Mouse (Mus musculus): ENCODE measurements around the gene Trpm6. TPM values are rescaled to one million over a fixed set of nuclear protein-coding genes. Genes with fewer than 3 reads are reported as not detected.
A peak's percentile ranks its signal among the peaks of the same experiment; 100 is the strongest.

Trpm6 gene
- under 1 TPM; 0.05 to 0.15 TPM for total RNA-seq (2021)
- long read RNA-seq, experiment 1 = 0 reads
- long read RNA-seq, experiment 2 = 0 reads

DNA sequence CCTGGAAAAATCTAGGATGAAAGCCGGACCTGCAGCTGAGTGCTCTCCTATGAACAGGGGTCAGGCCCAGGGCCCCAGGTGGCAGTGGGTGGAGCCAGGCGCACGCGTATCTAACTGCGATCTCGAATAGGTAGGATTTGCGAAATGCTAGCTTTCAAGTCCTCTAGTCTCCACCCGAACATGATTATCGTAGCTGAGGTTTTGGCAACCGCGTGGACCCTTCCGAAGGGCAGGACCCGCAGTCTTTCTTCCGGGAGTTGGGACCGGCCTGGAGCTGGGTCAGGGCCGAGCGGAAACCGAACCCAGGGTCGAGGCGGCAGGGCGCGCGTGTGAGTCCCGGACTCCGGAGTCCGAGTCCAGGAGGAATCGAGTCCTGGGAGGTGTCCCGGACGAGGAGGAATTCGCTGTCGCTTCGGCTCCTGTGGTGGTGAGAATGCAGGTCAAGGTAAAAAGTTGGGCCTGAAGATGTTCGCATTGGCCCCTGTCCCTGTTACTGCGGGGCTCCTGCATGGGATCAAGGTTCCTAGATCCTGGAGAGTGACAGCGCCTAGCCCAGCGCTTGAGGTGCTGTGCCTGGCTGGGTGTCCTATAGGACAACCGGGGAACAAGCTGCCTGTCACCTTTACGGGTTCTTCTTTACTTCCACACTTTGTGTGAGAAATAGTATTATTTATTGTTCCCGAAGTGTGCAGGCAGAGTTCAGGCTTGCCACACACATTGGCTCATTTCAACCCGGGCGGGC lies at the start of gene Trpm6:
Gene Trpm6 (plus strand): TSS at position 386 of the 742 bp plus-strand sequence.
- intact Hi-C loops (cut with DNase I) = no loop called here
- no peak for DNase-seq

DNA sequence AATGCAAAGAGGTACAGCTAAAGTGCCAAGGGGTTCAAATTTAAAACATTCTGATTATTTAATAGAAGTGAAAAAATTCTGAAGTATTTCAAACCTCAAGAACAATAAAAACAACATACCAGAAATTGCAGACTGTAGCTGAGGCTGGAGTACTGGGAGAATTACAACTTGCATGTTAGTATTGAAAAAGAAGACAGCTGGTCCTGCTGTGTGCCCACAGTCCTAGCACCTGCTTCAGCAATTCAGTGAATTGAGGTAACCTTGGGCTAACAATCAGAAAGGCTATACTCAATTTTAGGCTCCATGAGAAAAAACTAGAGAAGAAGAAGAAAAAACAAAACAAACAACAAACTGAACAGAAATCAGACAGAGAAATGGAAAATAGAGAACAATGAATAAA lies 41.7 kb upstream of the Trpm6 start:
- DNase-seq = no peak
- intact Hi-C loops (cut with DNase I) = no loop called here

DNA sequence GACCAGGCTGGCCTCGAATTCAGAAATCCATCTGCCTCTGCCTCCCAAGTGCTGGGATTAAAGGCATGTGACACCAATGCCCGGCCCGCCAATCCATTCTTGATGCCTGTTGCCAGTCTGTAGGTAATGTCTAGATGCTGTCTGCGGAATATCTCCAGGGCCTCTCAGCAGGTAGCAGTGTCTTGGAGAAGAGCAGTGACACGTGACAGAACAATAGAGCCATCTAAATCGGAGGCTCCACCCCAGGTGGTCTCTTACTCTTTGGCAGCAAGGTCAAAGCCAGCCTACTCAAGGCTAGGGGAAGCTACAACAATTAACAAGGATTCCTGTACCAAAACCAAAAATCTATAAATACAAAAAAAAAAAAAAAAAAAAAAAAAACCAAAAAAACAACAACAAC lies 38.9 kb upstream of the Trpm6 start:
- DNase-seq = no peak

DNA sequence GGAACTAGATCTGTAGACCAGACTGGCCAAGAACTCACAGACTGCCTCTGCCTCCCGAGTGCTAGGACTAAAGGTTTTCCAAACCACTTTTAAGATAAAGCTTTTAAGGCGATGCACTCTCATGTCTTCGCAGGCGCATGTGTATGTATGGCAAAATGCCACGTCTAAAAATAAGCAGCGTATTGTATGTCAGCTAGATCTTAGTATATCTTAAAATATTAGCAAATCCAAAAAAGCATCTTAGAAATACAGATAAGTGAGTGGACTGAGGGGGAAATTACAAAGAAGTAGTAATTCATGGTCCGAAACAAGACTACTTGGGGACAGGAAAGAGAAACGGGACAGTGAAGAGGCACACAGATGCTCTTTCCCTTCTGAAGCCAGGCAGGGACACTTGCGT lies 38.2 kb upstream of the Trpm6 start:
- no peak for DNase-seq
- intact Hi-C loops (cut with DNase I) = loop anchor here (5.0 to 10.0 kb wide), 2 partner anchors 69 to 123 kb away; no protein-coding TSS in a partner anchor

More for the DNA sequence above, 38.9 kb upstream of the Trpm6 start:
- intact Hi-C loops (cut with DNase I) = loop anchor here (5.0 to 10.0 kb wide), 2 partner anchors 69 to 124 kb away; no protein-coding TSS in a partner anchor

DNA sequence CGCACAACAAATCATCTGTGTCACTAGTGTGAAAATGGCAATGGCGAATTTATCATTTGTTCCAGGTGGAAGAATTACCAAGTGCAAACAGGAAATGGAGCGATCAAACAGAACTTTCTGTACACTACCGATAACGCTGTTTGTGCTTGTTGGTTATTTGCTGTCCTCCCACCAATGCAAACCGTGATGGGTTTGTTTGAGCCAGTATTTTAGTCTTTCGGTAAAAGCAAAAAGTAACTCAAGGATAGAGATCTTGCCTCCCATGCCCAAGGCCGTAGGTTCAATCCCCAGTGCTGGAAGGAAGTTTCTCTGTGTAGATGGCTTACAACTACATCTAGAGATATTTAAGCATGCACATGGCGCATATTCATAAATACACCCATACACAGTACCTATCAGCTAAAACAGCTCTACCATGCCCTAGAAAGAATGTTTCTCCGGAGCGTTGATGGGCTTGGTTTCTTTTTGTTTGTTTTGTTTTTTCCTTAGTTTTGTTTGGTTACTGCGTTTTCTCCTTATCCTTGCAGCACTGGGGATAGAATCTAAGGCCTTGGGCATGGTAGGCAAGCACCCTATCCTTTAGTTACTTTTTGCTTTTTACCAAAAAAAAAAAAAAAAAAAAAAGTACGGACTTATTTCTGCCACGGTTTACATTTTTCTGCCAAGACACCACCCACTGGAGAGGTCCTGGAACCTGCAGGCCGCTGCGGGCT lies 37.5 kb upstream of the Trpm6 start:
- no peak for DNase-seq
- intact Hi-C loops (cut with DNase I) = loop anchor here (5.0 to 10.0 kb wide), 2 partner anchors 70 to 122 kb away; no protein-coding TSS in a partner anchor

DNA sequence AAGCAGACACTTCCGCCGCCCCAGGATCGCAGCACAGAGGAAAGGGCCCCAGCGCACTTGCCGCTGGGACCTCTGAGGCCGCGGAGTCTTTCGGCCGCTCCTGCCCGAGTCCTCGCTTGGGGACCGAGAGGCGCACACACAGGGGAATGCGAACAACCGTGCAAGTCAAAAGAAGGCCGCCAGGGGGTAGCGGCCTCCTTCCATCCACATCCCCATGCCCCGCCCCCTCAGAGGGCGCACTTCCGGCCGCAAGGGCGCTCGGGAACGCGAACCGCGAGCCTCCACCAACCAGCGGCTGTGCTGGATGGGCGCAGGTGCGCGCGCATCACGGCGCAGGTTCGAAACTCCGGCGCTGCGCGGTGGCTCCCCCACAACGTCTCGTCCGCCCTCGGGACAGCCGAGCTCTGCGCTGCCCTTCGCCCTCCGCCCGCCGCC lies 36.9 kb upstream of the Trpm6 start, which contains the start of gene D030056L22Rik:
Gene D030056L22Rik (plus strand): TSS at position 328 of the 435 bp plus-strand sequence.
- intact Hi-C loops (cut with DNase I) = loop anchor here (5.0 to 10.0 kb wide), 2 partner anchors 71 to 122 kb away; no protein-coding TSS in a partner anchor
- DNase-seq = peak; percentile 94 to 97

DNA sequence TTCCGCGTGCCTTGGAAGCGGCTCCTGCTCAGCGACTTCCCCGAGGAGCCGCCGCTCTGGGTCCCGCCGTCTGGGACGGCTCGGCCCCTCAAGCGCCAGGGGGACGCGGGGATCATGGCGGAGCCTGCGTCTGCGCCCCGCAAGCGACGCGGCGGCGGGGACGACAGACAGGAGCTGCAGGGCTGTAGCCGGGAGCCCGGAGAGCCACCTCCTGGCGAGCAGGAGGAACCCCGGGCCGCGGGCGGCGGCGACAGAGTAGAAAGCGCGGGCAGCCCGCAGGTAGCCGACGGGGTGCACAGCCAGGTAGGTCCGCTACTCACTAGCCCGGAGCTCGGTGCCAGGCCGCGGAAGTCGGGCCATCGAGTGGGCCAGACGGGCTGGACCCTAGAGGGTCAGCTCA lies 36.4 kb upstream of the Trpm6 start:
- DNase-seq = peak; percentile 8 to 35
- intact Hi-C loops (cut with DNase I) = loop anchor here (5.0 to 10.0 kb wide), 2 partner anchors 71 to 121 kb away; no protein-coding TSS in a partner anchor

DNA sequence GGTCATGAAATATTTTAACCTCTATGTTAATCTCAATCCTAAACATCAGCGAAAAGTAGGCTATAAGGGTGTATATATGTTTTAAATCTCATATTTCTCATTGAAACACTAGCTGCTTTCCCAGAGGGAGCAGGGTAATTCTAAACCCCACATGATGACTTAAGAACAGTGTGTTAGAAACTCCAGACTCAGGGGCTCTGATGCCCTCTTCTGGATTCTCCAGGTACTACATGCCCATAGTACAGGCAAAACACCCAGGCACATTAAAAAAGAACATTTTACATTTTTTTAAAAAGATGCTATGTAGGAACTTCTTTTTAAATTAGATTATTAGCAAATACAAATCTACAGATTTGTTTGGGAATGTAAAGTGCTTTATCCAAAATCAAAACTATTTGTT lies 33.4 kb upstream of the Trpm6 start:
- peak in 1 of 2 experiments; percentile 52 for DNase-seq
- intact Hi-C loops (cut with DNase I) = loop anchor here (10.0 kb wide), 1 partner anchor 118 kb away; no protein-coding TSS in a partner anchor

DNA sequence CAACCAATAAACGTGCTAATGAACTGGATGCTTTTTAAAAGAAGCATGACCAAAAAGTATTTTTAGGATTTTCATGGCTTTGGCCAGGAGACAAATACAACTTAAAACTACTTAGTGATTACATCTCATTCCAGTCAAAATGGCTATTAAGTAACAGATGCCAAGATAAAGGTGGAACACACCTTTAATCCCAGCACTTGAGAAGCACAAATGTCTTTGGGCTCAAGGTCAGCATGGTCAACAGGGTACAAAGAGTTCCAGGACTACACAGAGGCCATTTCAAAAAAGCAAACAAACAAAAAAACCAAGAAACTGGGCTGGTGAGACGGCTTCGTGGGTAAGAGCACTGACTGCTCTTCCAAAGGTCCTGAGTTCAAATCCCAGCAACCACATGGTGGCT lies 29.4 kb upstream of the Trpm6 start:
- DNase-seq = no peak
- intact Hi-C loops (cut with DNase I) = no loop called here

DNA sequence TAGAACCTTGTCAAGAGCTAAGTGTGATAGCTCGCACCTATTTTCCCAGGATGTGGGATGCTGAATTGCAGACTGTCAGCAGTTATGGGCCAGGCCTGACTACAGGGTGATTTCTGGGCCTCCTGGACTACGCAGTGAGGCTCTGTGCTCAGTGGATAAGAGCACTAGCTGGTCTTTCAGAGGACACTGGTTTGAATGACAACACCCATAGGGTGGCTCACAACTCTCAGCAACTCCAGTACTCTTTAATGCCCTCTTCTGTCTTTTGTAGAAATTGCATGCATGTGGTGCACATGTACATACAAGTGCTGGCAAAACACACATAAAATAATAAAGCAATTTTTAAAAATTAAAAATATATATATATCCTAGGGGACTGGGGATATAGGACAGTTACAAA lies 24.6 kb upstream of the Trpm6 start:
- intact Hi-C loops (cut with DNase I) = no loop called here
- no peak for DNase-seq

DNA sequence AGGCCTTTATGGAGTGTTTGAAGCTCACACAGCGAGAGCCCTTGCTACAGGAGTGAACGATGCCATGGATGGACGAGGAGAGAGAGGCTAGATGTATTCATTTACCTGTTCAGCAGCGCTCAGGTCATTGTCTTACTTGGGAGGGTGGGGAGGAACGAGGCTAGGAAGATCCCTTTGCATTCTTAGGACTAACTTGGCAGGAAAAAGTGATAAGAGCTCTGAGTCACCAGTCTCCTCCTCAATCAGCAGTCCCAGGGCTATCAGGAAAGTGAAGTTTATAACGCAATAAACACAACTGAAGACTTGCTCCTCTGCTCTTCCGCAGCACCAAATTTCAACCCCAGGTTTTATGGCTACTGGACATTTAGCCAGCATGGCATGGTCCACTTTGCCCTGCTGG lies 19.5 kb upstream of the Trpm6 start:
- no peak for DNase-seq
- intact Hi-C loops (cut with DNase I) = no loop called here

DNA sequence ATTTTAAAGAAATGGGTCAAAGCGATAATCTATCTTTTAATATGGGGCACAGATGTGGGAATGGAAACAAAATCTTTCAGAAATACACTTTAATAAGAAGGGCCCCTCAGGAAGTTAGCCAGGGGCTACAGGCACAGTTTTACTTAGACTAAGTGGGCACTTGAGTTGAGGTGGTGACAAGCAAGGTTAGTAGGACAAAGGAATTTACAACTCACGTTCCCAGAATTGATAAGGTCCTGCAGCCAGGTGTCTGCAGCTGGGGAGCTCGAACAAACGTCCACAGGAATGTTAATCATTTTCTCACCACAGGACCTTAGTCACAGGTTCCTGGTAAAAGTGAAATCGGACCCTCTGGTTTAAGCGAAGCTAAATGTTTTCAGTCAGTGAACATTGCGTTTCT lies 18.7 kb upstream of the Trpm6 start:
- DNase-seq = no peak
- intact Hi-C loops (cut with DNase I) = no loop called here

DNA sequence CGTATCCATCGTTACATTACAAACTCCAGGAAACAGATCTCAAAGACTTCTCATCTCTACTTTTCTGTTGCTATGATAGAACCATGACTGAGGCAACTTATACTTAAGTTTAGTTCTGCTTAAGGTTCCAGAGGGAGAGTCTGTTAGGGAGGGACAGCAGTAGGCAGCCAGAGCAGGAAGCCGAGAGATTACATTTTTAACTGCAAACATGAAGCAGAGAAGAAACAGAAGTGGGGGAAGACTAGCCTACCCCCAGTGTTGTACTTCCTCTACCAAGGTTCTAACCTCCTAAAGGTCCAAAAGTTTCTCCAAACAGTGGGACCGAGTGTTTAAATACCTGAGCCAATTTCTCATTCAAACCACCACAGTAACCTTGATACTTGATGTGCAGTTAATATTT lies 13.9 kb upstream of the Trpm6 start:
- DNase-seq = no peak
- intact Hi-C loops (cut with DNase I) = no loop called here

DNA sequence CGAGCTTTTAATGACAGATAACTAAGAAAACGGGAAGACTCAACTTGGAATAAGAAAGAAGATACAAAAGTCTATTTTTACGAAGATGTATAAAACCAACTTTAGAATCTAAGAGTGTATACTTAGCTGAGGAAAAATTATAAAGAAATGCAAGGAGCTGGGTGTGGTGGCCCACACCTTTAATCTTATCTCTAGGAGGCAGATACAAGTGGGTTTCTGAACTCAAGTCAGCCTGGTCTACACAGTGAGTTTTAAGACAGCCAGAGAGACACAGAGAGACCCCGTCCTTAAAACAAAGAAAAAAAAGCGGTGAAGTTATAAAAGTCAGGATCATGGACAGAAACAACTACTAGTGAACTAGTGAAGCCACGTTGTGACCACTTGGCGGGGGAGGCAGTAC lies 10.6 kb upstream of the Trpm6 start:
- intact Hi-C loops (cut with DNase I) = no loop called here
- no peak for DNase-seq

DNA sequence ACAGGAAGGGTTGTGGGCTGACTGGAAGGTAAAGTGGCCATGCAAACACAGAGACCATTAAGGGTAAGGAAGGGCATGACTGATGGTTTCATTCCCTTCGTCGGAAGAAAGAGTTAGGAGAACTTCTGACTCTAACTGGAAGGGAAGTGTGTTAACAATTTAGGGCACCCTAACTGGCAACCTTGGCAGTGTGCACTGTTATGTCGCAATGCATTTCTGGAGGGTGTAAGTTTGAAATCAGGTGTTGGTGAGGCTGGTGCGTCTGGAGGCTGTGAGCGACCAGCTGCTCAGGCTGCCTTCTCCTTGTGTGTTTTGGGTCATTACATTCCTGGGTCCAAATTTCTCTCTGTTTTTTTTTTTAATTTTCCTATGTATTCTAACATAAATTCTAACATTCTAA lies 5.8 kb upstream of the Trpm6 start:
- intact Hi-C loops (cut with DNase I) = no loop called here
- DNase-seq = no peak

DNA sequence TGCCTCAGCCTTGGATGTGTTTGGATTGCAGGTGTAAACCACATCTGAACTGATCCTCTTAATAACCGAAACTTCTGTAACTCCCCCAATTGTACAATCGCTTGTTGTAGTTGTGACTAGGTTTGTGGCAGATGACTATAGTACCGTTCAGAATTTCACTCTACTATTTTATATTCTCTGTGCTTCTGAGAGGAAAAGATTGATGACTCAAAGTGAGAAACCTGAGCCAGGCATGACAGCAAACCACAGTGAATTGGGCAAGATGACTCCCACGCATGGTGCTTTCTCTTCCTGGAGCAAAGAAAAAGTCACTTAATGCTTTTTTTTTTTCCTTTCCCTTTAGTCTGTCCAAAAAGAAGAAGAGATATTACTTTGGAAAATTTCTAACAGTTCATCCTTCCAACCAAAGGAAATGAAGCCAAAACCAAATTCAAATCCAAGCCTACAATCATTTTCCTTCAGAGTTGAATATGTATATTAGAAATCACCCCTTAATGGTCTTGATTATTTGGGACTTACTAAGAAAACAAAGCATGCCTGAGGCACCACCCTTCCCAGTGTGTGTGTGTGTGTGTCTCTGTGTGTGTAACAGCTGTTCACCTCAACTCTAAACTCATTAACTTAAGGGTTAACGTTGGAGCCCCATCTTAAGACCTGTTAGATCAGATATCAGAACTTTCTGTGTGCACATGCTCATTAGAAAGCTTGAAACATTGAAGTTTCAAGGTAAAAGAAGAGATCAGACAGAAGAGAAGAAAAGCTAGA lies 3.0 kb upstream of the Trpm6 start:
- intact Hi-C loops (cut with DNase I) = no loop called here
- DNase-seq = no peak

DNA sequence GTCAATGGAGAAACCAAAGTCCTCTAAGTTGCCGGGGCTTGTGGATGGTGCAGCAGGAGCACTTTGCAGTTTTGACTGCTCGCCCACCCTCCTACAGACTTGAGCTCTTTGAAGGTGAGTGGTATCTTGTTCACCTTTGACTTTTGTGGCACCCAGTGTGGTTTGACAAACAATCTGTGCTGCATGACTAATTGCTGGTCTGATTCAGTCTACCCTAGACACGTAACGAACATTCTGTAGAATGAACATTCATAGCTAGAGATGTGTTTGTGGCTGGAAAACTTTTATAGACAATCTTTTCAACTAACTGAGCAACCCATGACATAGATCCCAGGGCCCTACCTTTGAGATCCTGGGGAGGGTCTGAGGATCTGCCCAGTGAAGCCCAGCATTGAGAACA lies 2.4 kb upstream of the Trpm6 start:
- intact Hi-C loops (cut with DNase I) = no loop called here
- no peak for DNase-seq

DNA sequence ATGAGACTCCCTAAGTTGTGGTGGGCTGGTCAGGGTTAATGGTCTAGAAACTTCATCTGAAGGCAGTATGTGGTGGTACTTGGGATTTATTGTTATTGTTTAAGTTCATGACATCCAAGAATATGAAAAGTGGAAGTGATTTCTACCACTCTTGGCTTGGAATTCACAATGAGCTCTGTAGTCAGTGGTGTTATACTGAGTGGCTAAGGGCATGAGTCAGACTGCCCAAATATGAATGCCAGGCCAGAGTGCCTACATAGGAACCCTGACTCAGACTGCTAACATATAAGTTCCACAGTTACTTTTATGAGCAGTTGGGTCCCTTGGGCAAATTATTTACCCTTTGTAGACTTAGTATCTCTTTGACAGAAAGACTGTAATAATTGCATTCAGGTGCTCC lies 7.4 kb downstream of the Trpm6 start:
- intact Hi-C loops (cut with DNase I) = no loop called here

DNA sequence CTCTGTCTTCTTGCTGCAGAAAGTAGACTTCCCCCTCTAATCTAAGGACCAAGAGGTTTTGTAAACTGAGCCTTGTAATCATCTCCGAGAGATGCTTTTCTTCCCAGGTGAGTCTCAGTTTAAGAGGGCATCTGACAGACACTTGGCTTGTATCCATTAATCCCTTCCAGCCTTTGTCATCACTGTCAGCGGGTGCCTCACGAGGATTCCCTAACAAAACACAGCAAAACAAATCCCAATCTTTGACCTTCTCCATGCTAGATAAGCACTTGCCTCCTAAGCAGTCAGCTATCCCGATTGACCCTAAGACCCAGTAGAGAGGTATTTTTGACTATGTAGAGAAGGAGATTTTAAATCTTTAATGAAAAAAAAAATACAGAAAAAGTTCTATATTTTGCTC lies 7.9 kb downstream of the Trpm6 start:
- intact Hi-C loops (cut with DNase I) = no loop called here
- DNase-seq = no peak

More for the DNA sequence above, 7.4 kb downstream of the Trpm6 start:
- DNase-seq = no peak

DNA sequence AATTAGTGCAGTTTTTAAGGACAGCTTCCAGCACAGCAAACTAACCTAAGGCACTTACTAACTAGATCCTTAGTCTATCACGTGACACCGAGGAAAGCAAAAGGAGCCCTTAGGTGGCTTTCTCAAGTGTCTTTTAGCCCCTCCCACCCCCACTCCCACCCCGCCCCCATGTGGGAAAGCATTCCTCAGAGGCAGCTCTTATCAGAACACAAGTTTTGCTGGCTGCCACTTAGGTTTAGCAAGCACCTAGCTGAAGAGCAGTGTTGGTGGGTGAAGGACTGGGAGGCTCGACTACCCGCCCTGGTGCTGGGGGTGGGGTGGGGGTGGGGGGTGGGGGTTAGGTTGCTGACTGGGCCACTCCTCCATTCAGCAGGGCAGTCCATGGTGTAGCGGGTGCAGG lies 8.5 kb downstream of the Trpm6 start:
- intact Hi-C loops (cut with DNase I) = no loop called here
- DNase-seq = no peak

DNA sequence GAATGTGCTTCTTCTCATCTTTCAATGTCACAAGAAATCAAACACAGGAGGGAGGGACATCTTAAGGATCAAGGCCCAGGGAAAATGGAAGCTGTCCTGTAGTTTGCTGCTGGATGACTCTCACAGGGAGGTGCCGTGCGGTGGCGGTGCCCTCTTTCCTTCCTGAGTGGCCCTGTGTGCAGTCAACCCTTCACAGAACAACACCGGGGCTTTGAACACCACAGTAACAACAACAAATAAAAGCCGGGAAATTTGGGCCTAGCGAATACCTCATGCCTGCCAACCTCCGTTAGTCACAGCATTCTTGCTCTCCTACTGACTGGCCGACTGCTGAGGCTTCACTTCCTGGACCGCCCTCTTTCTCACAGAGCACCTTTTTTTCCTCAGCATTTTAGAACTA lies 9.1 kb downstream of the Trpm6 start:
- intact Hi-C loops (cut with DNase I) = no loop called here
- no peak for DNase-seq

Data from gastrocnemius, postnatal 36 days (tissue).